Mouse (Mus musculus) urinary bladder, postnatal 36 days (tissue): ENCODE data around the gene Gm38431.

Experiments used
- DNase-seq, 2 experiments: peaks; one replicate each; pipeline ENCODE4 v3.0.0; 2022; ENCODE audit warnings: low spot score in 2 of 2, mixed read lengths in 1 of 2

The Gm38431 gene

GRCm38 (mm10) chr9:21018600-21018999 is 73.2 kb downstream of the Gm38431 start:
- DNase-seq: no peak
